Mouse (Mus musculus): ENCODE measurements around the gene Stil. TPM values are rescaled to one million over a fixed set of nuclear protein-coding genes. Genes with fewer than 3 reads are reported as not detected.

The Stil gene
- polyA plus RNA-seq, 1 experiment from 2014 or later = 13.5 TPM

DNA sequence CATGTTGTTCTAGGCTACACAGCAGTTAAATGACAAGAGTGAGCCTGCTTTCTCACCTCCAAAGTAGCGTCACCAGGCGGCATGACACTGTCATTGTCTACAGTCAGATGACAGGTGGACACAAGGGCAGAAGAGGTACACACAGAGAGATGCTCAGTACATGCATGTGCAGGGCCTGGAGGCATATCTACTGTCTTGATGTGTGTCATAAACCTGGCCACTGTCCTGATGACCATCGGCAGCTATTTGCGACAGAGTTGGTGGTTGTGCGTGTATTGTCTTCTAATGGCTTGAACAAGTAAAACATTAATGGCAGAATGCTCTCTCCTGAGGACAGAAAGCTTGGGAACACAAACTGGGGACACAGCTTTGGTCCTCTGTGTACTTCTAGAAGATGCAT lies 51.3 kb downstream of the Stil start:
- Histone ChIP-seq H3K9me3 (replicated peaks) (no peaks in the 10 kb centered on the region), H3K9ac (no peak overlapping the region), H3K36me3 (no peaks in the 10 kb centered on the region), H3K4me1 (replicated peaks) (peaks cover 17% of the 10 kb centered on the region), H3K4me3 (no peak overlapping the region), H3K27me3 (replicated peaks) (peaks cover 65% of the 10 kb centered on the region), H3K27ac (ENCODE audit: poor library complexity, severe bottlenecking) (no peak overlapping the region), H3K4me2 (no peak overlapping the region)
- no peak for ATAC-seq (ENCODE audit: insufficient number of reproducible peaks, low FRiP score)
- 79% methylated on average over 5 of the region's 5 CpGs for WGBS

GRCm38 (mm10) chr4:115052343-115053005 lies 52.5 kb downstream of the Stil start:
- Histone ChIP-seq H3K27me3 (replicated peaks) (peaks cover 71% of the 10 kb centered on the region), H3K4me2 (peak overlapping the region; percentile 76), H3K9me3 (replicated peaks) (no peaks in the 10 kb centered on the region), H3K36me3 (no peaks in the 10 kb centered on the region), H3K27ac (ENCODE audit: poor library complexity, severe bottlenecking) (peak overlapping the region; percentile 72), H3K9ac (peak overlapping the region; percentile 68), H3K4me1 (replicated peaks) (peaks cover 22% of the 10 kb centered on the region), H3K4me3 (peak overlapping the region; percentile 48)
- peak; percentile 82 for ATAC-seq (ENCODE audit: insufficient number of reproducible peaks, low FRiP score)
- WGBS = under 1% methylated on average over 36 of the region's 36 CpGs

DNA sequence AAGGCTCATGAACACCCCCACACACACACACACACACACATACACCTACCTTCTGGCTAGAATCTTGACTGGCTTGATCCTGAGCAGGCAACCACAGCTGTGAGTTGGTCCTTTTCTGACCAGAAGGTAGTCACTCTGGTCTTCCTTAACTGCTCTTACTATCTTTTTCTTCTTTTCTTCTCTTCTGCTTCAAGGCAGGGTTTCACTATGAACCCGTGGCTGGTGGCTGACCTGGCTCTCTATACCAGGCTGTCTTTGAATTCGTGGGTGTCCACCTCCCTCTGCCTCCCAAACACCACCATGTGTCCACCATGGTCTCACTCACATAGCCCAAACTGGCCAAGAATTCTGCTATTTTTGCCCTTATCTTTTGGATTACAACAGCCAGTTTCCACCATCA lies 55.1 kb downstream of the Stil start:
- Histone ChIP-seq H3K9ac (no peak overlapping the region), H3K36me3 (no peaks in the 10 kb centered on the region), H3K9me3 (replicated peaks) (no peaks in the 10 kb centered on the region), H3K4me2 (no peak overlapping the region), H3K27me3 (replicated peaks) (peaks cover 64% of the 10 kb centered on the region), H3K4me3 (no peak overlapping the region), H3K4me1 (replicated peaks) (peaks cover 14% of the 10 kb centered on the region), H3K27ac (ENCODE audit: poor library complexity, severe bottlenecking) (0 out of 2 replicates have a peak overlapping the region, but pooled peaks have one; percentile 21)
- no peak for ATAC-seq (ENCODE audit: insufficient number of reproducible peaks, low FRiP score)
- 12% methylated on average over 2 of the region's 2 CpGs for WGBS

DNA sequence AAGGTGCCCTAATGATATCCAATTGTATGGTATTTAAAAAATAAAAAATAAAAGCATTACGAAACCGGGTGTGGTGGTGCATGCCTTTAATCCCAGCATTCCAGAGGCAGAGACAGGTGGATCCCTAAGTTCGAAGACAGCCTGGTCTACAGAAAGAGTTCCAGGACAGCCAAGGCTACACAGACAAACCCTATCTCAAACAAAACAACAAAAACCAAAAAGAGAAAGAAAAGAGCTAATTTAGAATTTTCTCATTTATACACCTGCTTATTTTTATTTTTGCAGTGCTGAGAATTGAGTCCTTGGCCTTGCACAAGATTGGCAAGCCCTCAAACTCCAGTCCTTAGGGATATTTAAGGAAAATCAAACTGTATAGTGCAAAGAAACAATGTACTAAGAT lies 55.7 kb downstream of the Stil start:
- ATAC-seq (ENCODE audit: insufficient number of reproducible peaks, low FRiP score) = no peak
- peaks cover 14% of the 10 kb centered on the region for H3K4me1 ChIP-seq (replicated peaks)
- H3K4me3 ChIP-seq = peak overlapping the region; percentile 57; the same call in 1 of the 2 replicates
- peak overlapping the region; percentile 89; the same call in 1 of the 2 replicates for H3K27ac ChIP-seq (ENCODE audit: poor library complexity, severe bottlenecking)
- H3K4me2 ChIP-seq = peak overlapping the region; percentile 74
- H3K9me3 ChIP-seq (replicated peaks) = no peaks in the 10 kb centered on the region
- peaks cover 69% of the 10 kb centered on the region for H3K27me3 ChIP-seq (replicated peaks)
- no peak overlapping the region for H3K9ac ChIP-seq
- H3K36me3 ChIP-seq = no peaks in the 10 kb centered on the region
- WGBS = 26% methylated on average over 3 of the region's 3 CpGs

GRCm38 (mm10) chr4:115056371-115056920 lies 56.5 kb downstream of the Stil start, which contains the start of gene Tal1:
TSS of gene Tal1 (plus strand) at chr4:115056426.
- peak within 1 kb of the TSS; percentile 89 for H3K27ac ChIP-seq (ENCODE audit: poor library complexity, severe bottlenecking)
- peak within 1 kb of the TSS; percentile 74 for H3K9ac ChIP-seq
- no peaks in the 10 kb centered on the region for H3K9me3 ChIP-seq (replicated peaks)
- H3K4me2 ChIP-seq = peak within 1 kb of the TSS; percentile 74
- peaks cover 14% of the 10 kb centered on the region for H3K4me1 ChIP-seq (replicated peaks)
- ATAC-seq (ENCODE audit: insufficient number of reproducible peaks, low FRiP score) = peak; percentile 80
- under 1% methylated on average over 60 of the region's 60 CpGs for WGBS
- H3K36me3 ChIP-seq = no peaks in the 10 kb centered on the region
- H3K27me3 ChIP-seq (replicated peaks) = peaks cover 67% of the 10 kb centered on the region
- peak within 1 kb of the TSS; percentile 57 for H3K4me3 ChIP-seq

- Histone ChIP-seq H3K4me1 (replicated peaks) (peaks cover 12% of the 10 kb centered on the region), H3K27ac (ENCODE audit: poor library complexity, severe bottlenecking) (peak overlapping the region; percentile 89), H3K9ac (peak overlapping the region; percentile 74), H3K9me3 (replicated peaks) (no peaks in the 10 kb centered on the region), H3K4me3 (peak overlapping the region; percentile 57), H3K4me2 (peak overlapping the region; percentile 74), H3K27me3 (replicated peaks) (peaks cover 67% of the 10 kb centered on the region), H3K36me3 (no peaks in the 10 kb centered on the region)
- WGBS = 1% methylated on average over 48 of the region's 48 CpGs
- ATAC-seq (ENCODE audit: insufficient number of reproducible peaks, low FRiP score) = peak; percentile 46
Measured at GRCm38 (mm10) chr4:115056921-115057673, 57.1 kb downstream of the Stil start.

DNA sequence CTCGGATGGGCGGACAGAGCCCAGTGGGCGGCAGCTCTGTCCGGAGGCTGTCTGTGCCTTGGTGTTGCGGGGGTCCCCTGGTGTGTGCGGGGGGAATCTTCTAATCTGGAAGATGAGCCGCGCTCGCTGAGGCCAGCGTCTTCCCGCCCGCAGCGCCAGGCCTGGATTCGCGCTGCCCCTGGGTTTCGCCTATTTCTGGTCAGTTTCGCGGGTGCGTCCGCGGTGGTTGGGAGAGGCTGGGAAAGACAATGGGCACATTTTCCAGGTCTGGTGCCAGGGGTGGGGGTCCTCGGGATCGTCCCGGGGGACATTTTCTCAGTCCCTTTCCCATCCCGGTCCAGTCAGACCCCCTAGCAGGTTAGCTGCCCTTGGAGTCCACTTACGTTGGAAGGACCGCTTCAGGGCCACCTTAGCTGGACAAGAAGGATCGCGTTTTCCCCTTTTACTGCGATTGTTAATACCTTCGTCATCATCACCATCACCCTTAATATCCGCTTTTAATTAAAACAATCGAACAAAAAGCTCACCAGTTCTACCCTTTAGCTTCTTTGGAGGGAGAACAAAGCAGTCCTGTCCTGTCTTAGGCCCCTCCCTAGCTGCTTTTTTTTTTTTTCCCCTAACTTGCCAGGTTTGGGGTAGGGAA lies 57.8 kb downstream of the Stil start:
- H3K4me2 ChIP-seq = peak overlapping the region; percentile 74
- H3K9ac ChIP-seq = peak overlapping the region; percentile 74
- no peaks in the 10 kb centered on the region for H3K36me3 ChIP-seq
- H3K27ac ChIP-seq (ENCODE audit: poor library complexity, severe bottlenecking) = peak overlapping the region; percentile 89
- peaks cover 14% of the 10 kb centered on the region for H3K4me1 ChIP-seq (replicated peaks)
- H3K9me3 ChIP-seq (replicated peaks) = no peaks in the 10 kb centered on the region
- under 1% methylated on average over 33 of the region's 33 CpGs for WGBS
- peak overlapping the region; percentile 57 for H3K4me3 ChIP-seq
- 0 out of 2 replicates have a peak, but pooled peaks have one; percentile 5 for ATAC-seq (ENCODE audit: insufficient number of reproducible peaks, low FRiP score)
- peaks cover 67% of the 10 kb centered on the region for H3K27me3 ChIP-seq (replicated peaks)

GRCm38 (mm10) chr4:115058317-115058761 lies 58.4 kb downstream of the Stil start:
- peak overlapping the region; percentile 74 for H3K4me2 ChIP-seq
- H3K27ac ChIP-seq (ENCODE audit: poor library complexity, severe bottlenecking) = peak overlapping the region; percentile 89
- H3K9ac ChIP-seq = peak overlapping the region; percentile 74
- ATAC-seq (ENCODE audit: insufficient number of reproducible peaks, low FRiP score) = no peak
- H3K27me3 ChIP-seq (replicated peaks) = peaks cover 64% of the 10 kb centered on the region
- no peaks in the 10 kb centered on the region for H3K36me3 ChIP-seq
- H3K4me1 ChIP-seq (replicated peaks) = peaks cover 16% of the 10 kb centered on the region
- no peaks in the 10 kb centered on the region for H3K9me3 ChIP-seq (replicated peaks)
- 2% methylated on average over 20 of the region's 20 CpGs for WGBS
- peak overlapping the region; percentile 57 for H3K4me3 ChIP-seq

GRCm38 (mm10) chr4:115058871-115059590 lies 59.1 kb downstream of the Stil start:
- H3K36me3 ChIP-seq = no peaks in the 10 kb centered on the region
- H3K4me1 ChIP-seq (replicated peaks) = peaks cover 23% of the 10 kb centered on the region
- H3K27ac ChIP-seq (ENCODE audit: poor library complexity, severe bottlenecking) = peak overlapping the region; percentile 89
- peaks cover 68% of the 10 kb centered on the region for H3K27me3 ChIP-seq (replicated peaks)
- H3K9ac ChIP-seq = peak overlapping the region; percentile 74
- H3K9me3 ChIP-seq (replicated peaks) = no peaks in the 10 kb centered on the region
- H3K4me2 ChIP-seq = peak overlapping the region; percentile 74
- ATAC-seq (ENCODE audit: insufficient number of reproducible peaks, low FRiP score) = 0 out of 2 replicates have a peak, but pooled peaks have one; percentile 4
- 3% methylated on average over 23 of the region's 23 CpGs for WGBS
- H3K4me3 ChIP-seq = peak overlapping the region; percentile 57

GRCm38 (mm10) chr4:115059871-115060270 lies 59.9 kb downstream of the Stil start:
- Histone ChIP-seq H3K27ac (ENCODE audit: poor library complexity, severe bottlenecking) (peak overlapping the region; percentile 89), H3K27me3 (replicated peaks) (peaks cover 73% of the 10 kb centered on the region), H3K9me3 (replicated peaks) (no peaks in the 10 kb centered on the region), H3K4me1 (replicated peaks) (peaks cover 24% of the 10 kb centered on the region), H3K4me2 (peak overlapping the region; percentile 74), H3K9ac (peak overlapping the region; percentile 74), H3K4me3 (peak overlapping the region; percentile 57), H3K36me3 (no peaks in the 10 kb centered on the region)
- WGBS = 3% methylated on average over 12 of the region's 12 CpGs
- ATAC-seq (ENCODE audit: insufficient number of reproducible peaks, low FRiP score) = no peak

Measured in heart, embryonic 12.5 days (tissue).